Mouse (Mus musculus): ENCODE results near the gene Il1rap. TPM values are rescaled to one million over a fixed set of nuclear protein-coding genes. Genes with fewer than 3 reads are reported as not detected.

Il1rap gene
- polyA plus RNA-seq, 1 experiment from 2014 or later = 6.6 TPM

DNA sequence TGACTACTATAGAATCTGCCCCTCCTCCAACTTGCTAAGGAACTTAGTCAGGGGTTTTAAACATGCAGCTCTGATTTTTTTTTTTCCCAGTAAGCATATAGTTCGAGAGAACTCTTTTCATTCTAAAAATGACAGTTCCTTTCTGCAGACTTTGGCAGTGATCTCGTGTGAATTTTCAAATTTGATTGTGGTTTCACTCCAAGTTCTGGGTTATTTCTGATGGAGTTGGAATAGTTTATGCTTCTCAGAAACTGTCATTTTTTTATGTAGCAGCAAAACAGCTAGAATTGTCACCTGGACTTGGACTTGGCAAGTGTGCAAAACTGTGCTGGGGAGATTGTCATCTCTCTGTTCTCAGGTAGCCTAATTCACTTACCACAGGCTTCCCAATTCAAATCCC, 53.3 kb downstream of the Il1rap start:
- H3K27ac ChIP-seq (replicated peaks; ENCODE audit: low read depth, low read length) = no peak overlapping the region
- no peak for ATAC-seq (ENCODE audit: insufficient number of reproducible peaks, low FRiP score, low TSS enrichment, low read depth)
- no peaks in the 10 kb centered on the region for H3K4me1 ChIP-seq (ENCODE audit: control insufficient read depth, insufficient read depth, low read length)
- 74% methylated on average over 2 of the region's 2 CpGs for WGBS
- no peaks in the 10 kb centered on the region for H3K9me3 ChIP-seq (ENCODE audit: control insufficient read depth, low read length)
- no peak for DNase-seq (ENCODE audit: low spot score)
- no peak overlapping the region for H3K9ac ChIP-seq (ENCODE audit: low read length)
- H3K4me2 ChIP-seq (ENCODE audit: low read depth, severe bottlenecking) = no peak overlapping the region
- no peaks in the 10 kb centered on the region for H3K36me3 ChIP-seq (ENCODE audit: control insufficient read depth, insufficient read depth, low read length)
- H3K27me3 ChIP-seq (ENCODE audit: control insufficient read depth, insufficient read depth, low read length) = no peaks in the 10 kb centered on the region
- H3K4me3 ChIP-seq (ENCODE audit: low read depth, low read length) = no peak overlapping the region

DNA sequence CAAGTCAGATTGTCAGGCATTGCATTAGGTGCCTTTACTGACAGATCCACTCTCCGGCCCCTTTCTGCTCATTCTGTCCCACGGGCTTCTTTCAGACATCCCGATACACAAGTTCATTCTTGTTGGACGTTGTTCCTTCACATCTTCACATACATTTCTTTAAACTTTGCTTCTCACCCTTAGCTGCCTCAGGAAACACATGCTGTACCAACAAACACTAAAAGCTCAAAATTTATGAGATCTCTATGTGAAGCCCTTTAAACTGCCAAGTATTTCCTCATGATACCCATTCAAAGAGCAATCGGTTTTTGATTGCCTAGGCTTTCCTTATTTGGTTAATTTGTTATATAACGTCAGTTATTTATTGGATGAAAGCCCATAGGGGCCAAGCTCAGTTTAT, 61.6 kb downstream of the Il1rap start:
- Histone ChIP-seq H3K4me1 (ENCODE audit: control insufficient read depth, insufficient read depth, low read length) (no peaks in the 10 kb centered on the region), H3K4me2 (ENCODE audit: low read depth, severe bottlenecking) (no peak overlapping the region), H3K36me3 (ENCODE audit: control insufficient read depth, insufficient read depth, low read length) (no peaks in the 10 kb centered on the region), H3K27me3 (ENCODE audit: control insufficient read depth, insufficient read depth, low read length) (no peaks in the 10 kb centered on the region), H3K9me3 (ENCODE audit: control insufficient read depth, low read length) (no peaks in the 10 kb centered on the region), H3K27ac (replicated peaks; ENCODE audit: low read depth, low read length) (no peak overlapping the region), H3K4me3 (ENCODE audit: low read depth, low read length) (no peak overlapping the region), H3K9ac (ENCODE audit: low read length) (no peak overlapping the region)
- WGBS = 71% methylated on average over 6 of the region's 6 CpGs
- DNase-seq (ENCODE audit: low spot score) = no peak
- ATAC-seq (ENCODE audit: insufficient number of reproducible peaks, low FRiP score, low TSS enrichment, low read depth) = no peak

DNA sequence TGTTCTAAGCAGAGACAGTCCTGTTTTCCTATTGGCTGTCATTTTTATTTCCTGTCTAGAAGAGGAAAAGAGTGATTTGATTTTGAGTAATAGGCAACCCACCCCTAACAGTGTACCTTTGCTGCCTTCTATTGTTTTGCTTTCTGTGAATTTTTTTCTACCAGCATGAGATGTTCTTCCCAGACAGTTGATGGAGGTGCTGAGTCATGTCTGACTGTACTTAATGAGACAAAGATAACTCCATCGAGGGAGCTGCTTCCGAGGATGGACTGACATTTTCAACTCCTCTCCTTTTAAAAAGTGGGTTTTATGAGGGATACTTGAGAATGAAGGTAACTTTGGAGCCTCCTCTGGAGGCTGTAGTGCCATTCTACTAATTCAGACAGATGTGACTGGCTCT, 64.6 kb downstream of the Il1rap start:
- H3K4me3 ChIP-seq (ENCODE audit: low read depth, low read length) = no peak overlapping the region
- WGBS = 82% methylated on average over 2 of the region's 2 CpGs
- DNase-seq (ENCODE audit: low spot score) = no peak
- no peaks in the 10 kb centered on the region for H3K36me3 ChIP-seq (ENCODE audit: control insufficient read depth, insufficient read depth, low read length)
- no peak overlapping the region for H3K9ac ChIP-seq (ENCODE audit: low read length)
- no peak overlapping the region for H3K4me2 ChIP-seq (ENCODE audit: low read depth, severe bottlenecking)
- no peaks in the 10 kb centered on the region for H3K27me3 ChIP-seq (ENCODE audit: control insufficient read depth, insufficient read depth, low read length)
- ATAC-seq (ENCODE audit: insufficient number of reproducible peaks, low FRiP score, low TSS enrichment, low read depth) = no peak
- no peak overlapping the region for H3K27ac ChIP-seq (replicated peaks; ENCODE audit: low read depth, low read length)
- H3K9me3 ChIP-seq (ENCODE audit: control insufficient read depth, low read length) = no peaks in the 10 kb centered on the region
- no peaks in the 10 kb centered on the region for H3K4me1 ChIP-seq (ENCODE audit: control insufficient read depth, insufficient read depth, low read length)

DNA sequence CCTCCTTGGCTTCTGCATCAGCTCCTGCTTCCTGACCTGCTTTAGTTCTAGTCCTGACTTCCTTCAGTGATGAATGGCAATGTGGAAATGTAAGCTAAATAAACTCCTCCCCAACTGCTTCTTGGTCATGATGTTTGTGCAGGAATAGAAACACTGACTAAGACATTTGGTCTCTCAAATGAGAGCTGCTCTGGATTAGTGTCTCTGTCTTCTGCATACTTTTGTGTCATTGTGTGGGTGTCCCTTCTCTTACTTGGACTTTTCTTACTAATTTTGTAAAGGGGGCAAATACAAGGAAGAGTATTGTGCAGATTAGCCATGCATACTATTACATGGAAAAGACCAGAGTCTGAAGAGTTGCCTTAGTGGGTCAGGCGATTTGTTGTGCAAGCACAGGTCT, 65.5 kb downstream of the Il1rap start:
- Histone ChIP-seq H3K9me3 (ENCODE audit: control insufficient read depth, low read length) (no peaks in the 10 kb centered on the region), H3K27me3 (ENCODE audit: control insufficient read depth, insufficient read depth, low read length) (no peaks in the 10 kb centered on the region), H3K4me2 (ENCODE audit: low read depth, severe bottlenecking) (no peak overlapping the region), H3K4me1 (ENCODE audit: control insufficient read depth, insufficient read depth, low read length) (no peaks in the 10 kb centered on the region), H3K4me3 (ENCODE audit: low read depth, low read length) (no peak overlapping the region), H3K9ac (ENCODE audit: low read length) (no peak overlapping the region), H3K27ac (replicated peaks; ENCODE audit: low read depth, low read length) (no peak overlapping the region), H3K36me3 (ENCODE audit: control insufficient read depth, insufficient read depth, low read length) (no peaks in the 10 kb centered on the region)
- DNase-seq (ENCODE audit: low spot score) = no peak
- WGBS = 81% methylated on average over 1 of the region's 1 CpGs
- no peak for ATAC-seq (ENCODE audit: insufficient number of reproducible peaks, low FRiP score, low TSS enrichment, low read depth)

- Histone ChIP-seq H3K4me1 (ENCODE audit: control insufficient read depth, insufficient read depth, low read length) (no peaks in the 10 kb centered on the region), H3K9ac (ENCODE audit: low read length) (no peak overlapping the region), H3K9me3 (ENCODE audit: control insufficient read depth, low read length) (no peaks in the 10 kb centered on the region), H3K4me3 (ENCODE audit: low read depth, low read length) (no peak overlapping the region), H3K27ac (replicated peaks; ENCODE audit: low read depth, low read length) (no peak overlapping the region), H3K27me3 (ENCODE audit: control insufficient read depth, insufficient read depth, low read length) (no peaks in the 10 kb centered on the region), H3K4me2 (ENCODE audit: low read depth, severe bottlenecking) (no peak overlapping the region), H3K36me3 (ENCODE audit: control insufficient read depth, insufficient read depth, low read length) (no peaks in the 10 kb centered on the region)
- ATAC-seq (ENCODE audit: insufficient number of reproducible peaks, low FRiP score, low TSS enrichment, low read depth) = no peak
- DNase-seq (ENCODE audit: low spot score) = no peak
- 79% methylated on average over 7 of the region's 7 CpGs for WGBS
These were observed 81.4 kb downstream of the Il1rap start for GRCm38 (mm10) chr16:26662722-26663436.

DNA sequence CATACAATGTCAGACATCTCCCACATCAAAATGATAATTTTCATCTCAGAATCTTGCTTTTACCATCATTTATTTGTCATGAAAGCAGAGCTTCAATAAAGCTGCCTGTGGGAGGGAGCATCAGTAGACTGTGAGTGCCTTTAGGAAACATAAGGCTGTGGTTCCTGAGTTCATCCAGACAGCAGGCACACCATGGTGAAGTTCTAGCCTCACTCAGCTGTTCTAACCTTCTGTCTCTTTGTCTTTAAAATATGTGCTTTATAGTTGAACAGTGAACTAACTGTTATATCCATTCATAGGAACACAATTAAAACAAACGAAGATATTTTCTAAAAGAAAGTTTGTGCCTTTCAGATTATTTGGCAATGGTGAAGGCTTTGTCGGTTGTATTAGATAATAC, 84.9 kb downstream of the Il1rap start:
- no peaks in the 10 kb centered on the region for H3K27me3 ChIP-seq (ENCODE audit: control insufficient read depth, insufficient read depth, low read length)
- 84% methylated on average over 2 of the region's 2 CpGs for WGBS
- H3K4me2 ChIP-seq (ENCODE audit: low read depth, severe bottlenecking) = no peak overlapping the region
- ATAC-seq (ENCODE audit: insufficient number of reproducible peaks, low FRiP score, low TSS enrichment, low read depth) (no peak), DNase-seq (ENCODE audit: low spot score) (no peak)
- no peak overlapping the region for H3K27ac ChIP-seq (replicated peaks; ENCODE audit: low read depth, low read length)
- H3K36me3 ChIP-seq (ENCODE audit: control insufficient read depth, insufficient read depth, low read length) = no peaks in the 10 kb centered on the region
- H3K4me1 ChIP-seq (ENCODE audit: control insufficient read depth, insufficient read depth, low read length) = no peaks in the 10 kb centered on the region
- no peaks in the 10 kb centered on the region for H3K9me3 ChIP-seq (ENCODE audit: control insufficient read depth, low read length)
- no peak overlapping the region for H3K4me3 ChIP-seq (ENCODE audit: low read depth, low read length)
- no peak overlapping the region for H3K9ac ChIP-seq (ENCODE audit: low read length)

- no peak for ATAC-seq (ENCODE audit: insufficient number of reproducible peaks, low FRiP score, low TSS enrichment, low read depth)
- no peaks in the 10 kb centered on the region for H3K36me3 ChIP-seq (ENCODE audit: control insufficient read depth, insufficient read depth, low read length)
- WGBS = 79% methylated on average over 2 of the region's 2 CpGs
These were observed 87.6 kb downstream of the Il1rap start for GRCm38 (mm10) chr16:26669081-26669480.

GRCm38 (mm10) chr16:26680381-26680780, 98.9 kb downstream of the Il1rap start:
- Histone ChIP-seq H3K36me3 (ENCODE audit: control insufficient read depth, insufficient read depth, low read length) (no peaks in the 10 kb centered on the region), H3K4me1 (ENCODE audit: control insufficient read depth, insufficient read depth, low read length) (no peaks in the 10 kb centered on the region), H3K9me3 (ENCODE audit: control insufficient read depth, low read length) (no peaks in the 10 kb centered on the region), H3K27ac (replicated peaks; ENCODE audit: low read depth, low read length) (no peak overlapping the region), H3K4me3 (ENCODE audit: low read depth, low read length) (no peak overlapping the region), H3K27me3 (ENCODE audit: control insufficient read depth, insufficient read depth, low read length) (no peaks in the 10 kb centered on the region), H3K4me2 (ENCODE audit: low read depth, severe bottlenecking) (no peak overlapping the region), H3K9ac (ENCODE audit: low read length) (no peak overlapping the region)
- 95% methylated on average over 2 of the region's 2 CpGs for WGBS
- no peak for DNase-seq (ENCODE audit: low spot score)
- no peak for ATAC-seq (ENCODE audit: insufficient number of reproducible peaks, low FRiP score, low TSS enrichment, low read depth)

More at GRCm38 (mm10) chr16:26669081-26669480, 87.6 kb downstream of the Il1rap start:
- DNase-seq (ENCODE audit: low spot score) = no peak
- Histone ChIP-seq H3K9ac (ENCODE audit: low read length) (no peak overlapping the region), H3K27me3 (ENCODE audit: control insufficient read depth, insufficient read depth, low read length) (no peaks in the 10 kb centered on the region), H3K27ac (replicated peaks; ENCODE audit: low read depth, low read length) (no peak overlapping the region), H3K4me1 (ENCODE audit: control insufficient read depth, insufficient read depth, low read length) (no peaks in the 10 kb centered on the region), H3K9me3 (ENCODE audit: control insufficient read depth, low read length) (no peaks in the 10 kb centered on the region), H3K4me3 (ENCODE audit: low read depth, low read length) (no peak overlapping the region), H3K4me2 (ENCODE audit: low read depth, severe bottlenecking) (no peak overlapping the region)

DNA sequence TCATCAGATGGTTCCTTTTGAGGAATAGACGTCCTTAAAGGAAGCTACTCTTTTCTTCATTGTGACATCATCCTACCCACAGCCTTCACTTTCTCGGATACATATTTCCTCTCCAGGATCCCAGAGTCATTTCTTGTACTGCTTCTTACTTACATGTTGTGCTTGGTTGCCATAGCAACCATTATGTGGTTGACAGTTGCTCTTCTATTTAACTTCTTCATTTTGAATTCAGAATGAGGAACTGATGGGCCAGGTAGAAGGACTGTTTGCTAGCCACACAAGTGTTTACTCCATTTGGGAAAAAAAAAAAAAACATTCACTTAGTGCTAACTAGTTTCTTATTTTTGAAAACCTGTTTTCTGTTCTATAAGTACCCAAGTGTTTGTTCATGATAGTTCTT, 108.3 kb downstream of the Il1rap start:
- DNase-seq (ENCODE audit: low spot score) (no peak), ATAC-seq (ENCODE audit: insufficient number of reproducible peaks, low FRiP score, low TSS enrichment, low read depth) (no peak)
- Histone ChIP-seq H3K36me3 (ENCODE audit: control insufficient read depth, insufficient read depth, low read length) (no peaks in the 10 kb centered on the region), H3K27me3 (ENCODE audit: control insufficient read depth, insufficient read depth, low read length) (no peaks in the 10 kb centered on the region), H3K9me3 (ENCODE audit: control insufficient read depth, low read length) (no peaks in the 10 kb centered on the region), H3K4me2 (ENCODE audit: low read depth, severe bottlenecking) (no peak overlapping the region), H3K4me3 (ENCODE audit: low read depth, low read length) (no peak overlapping the region), H3K27ac (replicated peaks; ENCODE audit: low read depth, low read length) (no peak overlapping the region), H3K9ac (ENCODE audit: low read length) (no peak overlapping the region), H3K4me1 (ENCODE audit: control insufficient read depth, insufficient read depth, low read length) (no peaks in the 10 kb centered on the region)
- 79% methylated on average over 2 of the region's 2 CpGs for whole genome bisulfite sequencing

All from limb, embryonic 11.5 days (tissue).